Mouse (Mus musculus): ENCODE data around the gene Irgc1. TPM values are rescaled to one million over a fixed set of nuclear protein-coding genes. Genes with fewer than 3 reads are reported as not detected.
A peak's percentile ranks its signal among the peaks of the same experiment; 100 is the strongest.

Gene Irgc1
- total RNA-seq, 2 experiments from 2014 or later = not detected

GRCm38 (mm10) chr7:24439191-24439590 is 12.9 kb downstream of the Irgc1 start:
- no peak for DNase-seq (ENCODE audit: low spot score in 2 of 2)

DNA sequence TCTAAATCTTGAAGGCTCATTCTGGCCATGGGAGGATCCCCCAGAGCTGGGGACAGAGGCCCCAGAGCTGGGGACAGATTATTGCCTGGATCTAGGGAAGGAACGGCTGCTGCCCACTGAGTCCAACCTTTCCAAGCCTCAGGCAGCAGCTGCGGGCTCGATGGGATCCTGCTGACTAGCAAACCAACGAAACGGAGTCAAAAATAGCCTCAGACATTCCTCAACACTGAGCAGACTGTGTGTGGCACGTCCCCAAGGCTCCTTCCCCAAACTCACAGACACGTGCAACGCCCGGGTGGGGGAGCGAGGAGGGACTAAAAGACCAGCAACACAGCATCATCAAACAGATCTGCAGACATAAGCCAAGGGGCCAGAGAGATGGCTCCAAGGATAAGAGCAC is 14.1 kb downstream of the Irgc1 start:
- no peak for DNase-seq (ENCODE audit: low spot score in 2 of 2)

GRCm38 (mm10) chr7:24435305-24435704 is 16.8 kb downstream of the Irgc1 start:
- DNase-seq (ENCODE audit: low spot score in 2 of 2) = no peak

- DNase-seq (ENCODE audit: low spot score in 2 of 2) = no peak
These were observed 20.4 kb downstream of the Irgc1 start for GRCm38 (mm10) chr7:24431713-24432112.

DNA sequence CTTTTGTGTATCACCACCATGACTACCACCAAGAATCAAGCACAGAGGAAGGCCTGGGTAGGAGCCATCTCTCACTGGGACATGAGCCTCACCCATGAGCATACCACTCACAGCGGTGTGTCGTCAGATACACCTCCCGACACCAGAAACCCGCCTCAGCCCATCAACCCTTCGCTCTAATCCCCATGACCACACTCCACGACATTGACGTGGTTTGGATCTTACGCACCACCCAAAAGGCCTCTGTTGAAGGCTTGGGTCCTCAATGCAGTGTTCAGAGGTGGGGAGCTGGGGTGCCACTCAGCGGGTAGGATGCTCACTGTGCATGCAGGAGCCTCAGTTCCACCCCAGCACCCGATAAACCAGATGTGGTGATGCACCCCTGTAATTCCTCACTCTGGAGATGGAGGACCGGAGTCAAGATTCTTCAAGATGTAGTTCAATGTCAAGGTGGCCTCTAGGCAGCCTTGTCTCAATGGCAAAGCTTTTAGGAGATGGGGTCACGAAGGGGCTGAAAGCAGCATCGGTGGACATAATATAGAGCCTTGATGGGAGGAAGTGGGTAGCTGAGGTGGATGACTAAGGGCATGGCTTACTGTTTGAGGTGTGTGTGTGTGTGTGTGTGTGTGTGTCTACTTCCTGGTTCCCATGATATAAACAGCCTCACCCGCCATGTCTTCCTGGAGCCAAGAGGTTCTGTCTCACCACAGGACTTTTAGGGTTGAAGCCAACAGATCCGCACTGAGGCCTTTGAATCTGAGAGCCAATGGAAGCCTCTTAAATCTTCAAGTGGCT is 21.3 kb downstream of the Irgc1 start:
- DNase-seq (ENCODE audit: low spot score in 2 of 2) = no peak

GRCm38 (mm10) chr7:24429413-24430112 is 22.5 kb downstream of the Irgc1 start:
- peak; percentile 76 to 85 for DNase-seq (ENCODE audit: low spot score in 2 of 2)

- no peak for DNase-seq (ENCODE audit: low spot score in 2 of 2)
These were observed 23.4 kb downstream of the Irgc1 start for GRCm38 (mm10) chr7:24428725-24429124.

DNA sequence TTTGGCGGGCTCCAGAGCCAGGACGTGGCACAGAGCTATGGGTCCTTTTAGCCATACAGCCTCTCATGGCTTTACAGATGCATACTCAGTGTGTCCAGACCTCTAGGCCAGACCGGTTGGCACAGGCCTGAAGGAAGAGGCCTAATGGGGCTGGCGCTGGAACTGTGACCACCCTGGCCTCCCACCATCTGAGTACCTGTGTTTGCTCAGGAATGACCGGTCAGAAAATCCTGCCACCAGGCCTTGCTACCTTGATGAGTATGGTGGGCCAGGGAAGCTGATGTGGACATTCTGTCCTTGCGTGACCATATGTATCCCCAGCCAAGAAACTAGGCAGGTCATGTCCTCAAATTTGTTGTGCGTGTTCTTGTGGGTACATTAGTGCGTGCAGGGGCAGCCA is 24.9 kb downstream of the Irgc1 start:
- no peak for DNase-seq (ENCODE audit: low spot score in 2 of 2)

DNA sequence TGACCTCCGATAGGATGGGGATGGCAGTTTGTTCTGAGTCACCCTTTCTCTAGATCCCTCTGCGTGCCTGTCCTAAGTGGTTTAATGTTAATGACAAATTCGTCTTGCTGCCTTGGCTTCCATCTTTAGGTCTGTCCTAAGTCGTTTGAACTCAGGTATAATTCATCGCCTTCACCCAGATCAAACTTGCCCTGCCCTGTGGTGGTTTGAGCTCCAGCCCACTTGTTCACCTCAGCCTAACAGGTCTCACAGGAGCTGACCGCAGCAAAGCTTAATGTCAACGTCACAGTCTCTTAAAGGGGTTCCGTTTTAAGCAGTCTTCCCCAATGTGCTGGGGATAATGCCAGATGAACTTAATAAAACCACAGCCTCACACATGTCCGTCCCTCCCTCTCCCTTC is 26.2 kb downstream of the Irgc1 start:
- no peak for DNase-seq (ENCODE audit: low spot score in 2 of 2)

DNA sequence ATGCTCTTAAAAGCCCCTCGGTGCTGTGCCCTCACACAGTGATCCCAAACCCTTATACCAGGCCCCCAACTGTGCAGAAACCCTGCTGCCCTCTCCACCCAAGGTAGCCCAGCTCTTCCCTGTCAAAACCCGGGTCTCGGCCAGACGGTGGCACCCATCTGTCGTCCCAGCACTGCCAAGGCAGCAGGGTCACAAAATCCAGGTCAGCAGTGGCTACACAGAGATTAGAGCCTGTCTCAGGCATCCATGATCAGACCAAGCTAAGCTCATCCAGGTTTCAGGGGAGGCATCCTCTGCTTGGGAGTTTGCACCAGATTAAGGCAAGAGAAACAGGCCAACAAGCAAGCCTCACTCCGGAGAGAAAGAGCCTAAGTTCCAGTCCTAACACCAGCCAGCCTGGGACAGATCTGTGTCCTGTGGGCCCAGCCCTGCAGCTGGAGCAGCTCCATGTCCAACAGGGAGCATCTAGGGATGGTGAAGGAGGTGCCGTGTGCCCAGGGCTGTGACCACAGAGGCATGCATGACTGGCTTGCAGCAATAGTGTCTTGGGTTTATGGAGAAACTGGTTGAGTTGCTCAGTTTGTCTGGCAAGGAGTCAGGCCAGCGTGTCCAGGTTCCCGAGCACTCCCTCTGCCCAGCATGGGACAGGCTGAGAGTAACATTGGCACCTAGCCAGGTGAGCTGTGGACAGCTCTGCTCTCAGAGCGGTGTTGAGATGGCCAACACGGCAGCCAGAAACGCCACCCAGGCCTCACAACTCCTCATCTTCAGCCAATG is 28.0 kb downstream of the Irgc1 start:
- no peak for DNase-seq (ENCODE audit: low spot score in 2 of 2)

DNA sequence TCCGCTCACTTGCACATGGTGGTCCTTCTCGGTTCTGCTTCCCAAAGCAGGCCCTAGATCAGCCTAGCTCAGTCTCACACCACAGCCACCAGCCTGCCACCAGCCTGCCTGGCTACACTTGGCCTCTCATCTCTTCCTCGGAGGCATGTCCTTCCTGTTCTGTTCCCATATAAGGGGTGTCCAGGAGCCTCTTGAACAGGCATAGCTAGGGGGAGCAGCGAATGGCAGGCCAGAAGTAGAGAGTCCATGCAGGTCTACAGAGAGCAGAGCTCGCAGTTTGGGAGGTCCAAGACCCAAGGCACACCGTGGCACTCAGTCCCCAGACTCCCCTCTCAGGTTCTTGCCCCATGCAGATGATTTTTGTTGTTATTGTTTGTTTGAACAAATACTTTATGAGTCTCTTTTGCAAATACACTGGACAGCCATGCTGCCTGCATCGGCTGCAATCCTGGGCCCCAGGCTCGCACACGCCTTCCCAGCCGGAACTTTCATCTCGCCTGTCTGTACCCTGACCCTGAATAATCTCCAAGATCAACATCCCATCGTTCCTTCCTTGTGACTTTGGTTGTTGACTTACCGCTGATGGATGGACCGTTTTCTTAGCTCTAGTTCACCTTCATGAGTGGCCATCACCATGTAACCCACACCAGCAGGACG is 28.9 kb downstream of the Irgc1 start:
- no peak for DNase-seq (ENCODE audit: low spot score in 2 of 2)

DNA sequence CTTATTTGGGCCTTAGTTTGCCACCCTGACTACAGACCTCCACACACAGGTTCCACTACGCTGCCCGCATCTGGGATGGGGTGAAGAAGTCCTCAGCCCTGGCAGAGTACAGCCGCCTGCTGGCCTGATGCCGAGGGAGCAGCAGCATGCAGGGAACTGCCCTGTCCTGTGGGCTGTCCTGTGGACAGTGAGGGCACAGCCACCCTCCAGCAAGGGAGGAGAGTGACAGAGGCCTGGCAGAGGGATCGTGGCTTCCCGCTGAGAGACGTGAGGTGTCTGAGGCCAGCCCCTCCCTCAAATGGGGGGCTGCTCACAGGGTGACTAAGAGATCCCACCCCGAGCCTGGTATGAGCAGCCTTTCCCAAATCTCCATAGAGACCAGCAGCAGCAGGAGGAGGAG is 29.8 kb downstream of the Irgc1 start:
- no peak for DNase-seq (ENCODE audit: low spot score in 2 of 2)

- DNase-seq (ENCODE audit: low spot score in 2 of 2) = no peak
These were observed 30.4 kb downstream of the Irgc1 start for GRCm38 (mm10) chr7:24421648-24422047.

DNA sequence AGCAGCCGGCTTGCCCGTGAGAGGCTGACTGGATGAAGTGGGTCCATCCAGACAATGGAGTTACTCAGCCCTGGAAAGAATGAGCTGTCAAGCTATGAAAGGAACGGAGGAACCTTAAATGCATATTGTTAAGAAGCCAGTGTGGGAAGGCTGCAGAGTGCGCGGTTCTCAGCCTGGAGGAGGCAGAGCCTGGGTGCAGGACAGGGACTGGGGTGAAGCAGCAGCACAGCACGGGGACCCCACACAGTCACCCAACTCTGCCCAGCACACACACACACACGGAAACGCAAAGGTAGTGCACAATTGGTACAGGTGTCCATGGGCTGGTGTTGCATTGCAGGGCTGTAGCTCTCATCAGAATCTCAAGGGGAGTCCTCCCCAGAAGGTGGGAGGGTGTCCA is 32.5 kb downstream of the Irgc1 start:
- DNase-seq (ENCODE audit: low spot score in 2 of 2) = no peak

- no peak for DNase-seq (ENCODE audit: low spot score in 2 of 2)
These were observed 36.8 kb downstream of the Irgc1 start for GRCm38 (mm10) chr7:24415261-24415660.

DNA sequence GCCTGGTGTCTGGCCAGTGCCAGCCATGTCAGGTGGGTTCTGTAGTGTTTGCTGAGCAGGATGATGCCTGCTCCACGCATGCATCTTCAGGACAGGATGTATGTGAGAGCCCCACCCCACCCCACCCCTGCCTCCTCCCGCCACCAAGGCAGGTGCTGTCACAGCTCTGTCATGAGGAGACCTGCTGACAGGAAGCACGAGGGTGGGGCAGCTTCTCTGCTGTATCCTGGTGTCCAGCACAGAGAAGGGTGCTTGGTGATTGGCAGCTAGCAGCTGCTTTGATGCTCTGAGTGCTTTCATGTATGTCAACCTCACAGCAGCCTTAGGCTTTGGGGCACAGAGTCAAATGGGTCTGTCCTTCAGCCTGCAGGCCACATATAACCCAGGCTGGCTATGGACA is 38.5 kb downstream of the Irgc1 start:
- no peak for DNase-seq (ENCODE audit: low spot score in 2 of 2)

DNA sequence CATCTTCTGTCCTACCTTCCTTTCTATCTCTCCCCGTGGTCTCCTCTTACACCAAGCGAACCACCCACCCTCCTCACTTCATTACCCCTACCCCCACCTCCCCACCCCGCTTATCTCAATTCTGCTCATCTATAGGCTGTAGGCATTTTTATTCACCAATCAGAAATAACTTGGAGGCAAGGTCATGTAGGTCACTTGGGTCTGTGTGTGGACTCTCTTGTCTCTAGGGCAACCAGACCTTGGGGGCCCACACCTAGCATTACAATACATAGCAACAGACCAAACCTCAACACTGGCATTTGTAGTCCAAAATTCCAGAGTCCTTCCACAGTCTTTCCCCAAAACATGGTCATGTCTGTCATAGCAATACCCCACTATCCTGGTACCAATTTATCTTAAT is 41.3 kb downstream of the Irgc1 start:
- DNase-seq (ENCODE audit: low spot score in 2 of 2) = no peak

- DNase-seq (ENCODE audit: low spot score in 2 of 2) = no peak
These were observed 42.0 kb downstream of the Irgc1 start for GRCm38 (mm10) chr7:24410123-24410522.

- no peak for DNase-seq (ENCODE audit: low spot score in 2 of 2)
These were observed 43.9 kb downstream of the Irgc1 start for GRCm38 (mm10) chr7:24408186-24408585.

DNA sequence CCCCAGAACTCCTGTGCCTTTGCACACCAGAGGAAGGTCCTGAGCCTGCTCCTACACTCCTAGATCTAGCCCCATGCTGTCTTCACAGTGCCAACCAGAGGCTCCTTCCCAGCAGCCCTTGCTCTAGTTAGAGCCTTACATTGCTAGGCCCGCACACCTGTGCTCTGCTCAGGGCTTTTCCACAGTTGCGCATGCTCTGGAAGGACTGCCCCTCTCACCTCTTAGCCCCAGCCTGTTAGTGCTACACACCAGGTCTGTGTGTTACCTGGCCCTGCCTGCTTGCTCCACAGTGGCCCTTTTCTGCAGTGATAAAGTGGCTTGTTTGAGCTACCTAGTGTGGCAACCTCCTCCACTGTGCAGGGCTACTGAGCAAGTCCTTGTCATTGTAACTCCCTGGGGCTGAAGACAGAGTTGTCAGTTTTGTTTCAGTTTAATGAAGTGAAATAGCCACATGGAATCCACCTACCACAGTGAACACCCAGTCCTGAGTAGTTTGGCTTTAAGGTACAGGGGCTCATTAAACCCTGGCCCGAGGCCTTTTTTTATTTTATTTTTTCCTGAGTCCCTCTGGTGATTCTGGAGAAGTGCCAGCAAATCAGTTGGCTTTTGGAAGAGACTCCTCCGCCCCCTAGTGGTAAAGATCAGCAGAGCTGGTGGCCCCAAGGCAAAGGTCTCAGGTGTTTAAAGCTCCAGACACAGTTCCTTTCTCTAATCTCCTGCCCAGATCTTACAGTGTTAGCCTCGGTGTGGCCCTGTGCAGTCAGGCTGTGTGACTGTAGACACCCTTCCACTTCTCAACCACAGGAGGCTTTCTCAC is 45.4 kb downstream of the Irgc1 start:
- DNase-seq (ENCODE audit: low spot score in 2 of 2) = peak in 1 of 2 experiments; percentile 79

GRCm38 (mm10) chr7:24405649-24406048 is 46.4 kb downstream of the Irgc1 start:
- no peak for DNase-seq (ENCODE audit: low spot score in 2 of 2)

All from layer of hippocampus, adult 18-20 months (tissue).